Mouse (Mus musculus): ENCODE data around the gene Gipc3.

The Gipc3 gene

GRCm38 (mm10) chr10:81319741-81320549 is 23.1 kb downstream of the Gipc3 start:
- peak; percentile 29 to 46 for DNase-seq

GRCm38 (mm10) chr10:81319330-81319699 is 23.8 kb downstream of the Gipc3 start:
- peak; percentile 33 to 53 for DNase-seq

- DNase-seq: peak; percentile 53 to 57
Measured at GRCm38 (mm10) chr10:81318589-81319329, 24.3 kb downstream of the Gipc3 start.

GRCm38 (mm10) chr10:81317273-81317672 is 25.8 kb downstream of the Gipc3 start:
- peak in 1 of 2 experiments; percentile 39 for DNase-seq

- peak in 1 of 2 experiments; percentile 56 for DNase-seq
Measured at GRCm38 (mm10) chr10:81316338-81317060, 26.6 kb downstream of the Gipc3 start.

GRCm38 (mm10) chr10:81315587-81315986 is 27.5 kb downstream of the Gipc3 start:
- DNase-seq: peak in 1 of 2 experiments; percentile 19

- no peak for DNase-seq
Measured at GRCm38 (mm10) chr10:81314201-81314600, 28.9 kb downstream of the Gipc3 start.

- DNase-seq: peak; percentile 21 to 30
Measured at GRCm38 (mm10) chr10:81313581-81313980, 29.5 kb downstream of the Gipc3 start.

- DNase-seq: no peak
Measured at GRCm38 (mm10) chr10:81309571-81309970, 33.5 kb downstream of the Gipc3 start.

GRCm38 (mm10) chr10:81306837-81307682 is 36.0 kb downstream of the Gipc3 start:
- no peak for DNase-seq

GRCm38 (mm10) chr10:81306173-81306668 is 36.8 kb downstream of the Gipc3 start:
- DNase-seq: no peak

- DNase-seq: peak; percentile 61 to 69
Measured at GRCm38 (mm10) chr10:81305663-81306062, 37.4 kb downstream of the Gipc3 start.

GRCm38 (mm10) chr10:81304597-81305238 is 38.3 kb downstream of the Gipc3 start:
- peak; percentile 67 to 78 for DNase-seq

- DNase-seq: no peak
Measured at GRCm38 (mm10) chr10:81303761-81304160, 39.3 kb downstream of the Gipc3 start.

- no peak for DNase-seq
Measured at GRCm38 (mm10) chr10:81303258-81303657, 39.8 kb downstream of the Gipc3 start.

- peak; percentile 52 to 55 for DNase-seq
Measured at GRCm38 (mm10) chr10:81302781-81303218, 40.3 kb downstream of the Gipc3 start.

GRCm38 (mm10) chr10:81302288-81302687 is 40.8 kb downstream of the Gipc3 start:
- peak; percentile 45 to 49 for DNase-seq

- DNase-seq: peak; percentile 79 to 83
Measured at GRCm38 (mm10) chr10:81301321-81301720, 41.7 kb downstream of the Gipc3 start.

GRCm38 (mm10) chr10:81300352-81300907 is 42.6 kb downstream of the Gipc3 start:
- peak in 1 of 2 experiments; percentile 36 for DNase-seq

- peak in 1 of 2 experiments; percentile 41 for DNase-seq
Measured at GRCm38 (mm10) chr10:81299585-81300351, 43.3 kb downstream of the Gipc3 start.

Measured in cerebellum, adult 18-20 months (tissue).